Mouse (Mus musculus) ES-E14 (cell line): ENCODE data around the gene Sys1.

Experiments used
- HCFC1 ChIP-seq: IDR thresholded peaks from 2 replicates; pipeline ENCODE4 v1.6.1; 2012; ENCODE audit warnings: low read length, inconsistent platforms, borderline replicate concordance; ENCODE audit not compliant: insufficient read depth
- ZNF384 ChIP-seq: IDR thresholded peaks from 2 replicates; pipeline ENCODE4 v1.6.1; 2012; ENCODE audit warnings: low read depth, low read length, inconsistent platforms

- TF ChIP-seq ZNF384: no peak
- no peak for TF ChIP-seq HCFC1
These were observed 41.0 kb downstream of the Sys1 start for GRCm38 (mm10) chr2:164497691-164498268.
